Mouse (Mus musculus): ENCODE measurements around the gene Plcb2.

Plcb2 gene

DNA sequence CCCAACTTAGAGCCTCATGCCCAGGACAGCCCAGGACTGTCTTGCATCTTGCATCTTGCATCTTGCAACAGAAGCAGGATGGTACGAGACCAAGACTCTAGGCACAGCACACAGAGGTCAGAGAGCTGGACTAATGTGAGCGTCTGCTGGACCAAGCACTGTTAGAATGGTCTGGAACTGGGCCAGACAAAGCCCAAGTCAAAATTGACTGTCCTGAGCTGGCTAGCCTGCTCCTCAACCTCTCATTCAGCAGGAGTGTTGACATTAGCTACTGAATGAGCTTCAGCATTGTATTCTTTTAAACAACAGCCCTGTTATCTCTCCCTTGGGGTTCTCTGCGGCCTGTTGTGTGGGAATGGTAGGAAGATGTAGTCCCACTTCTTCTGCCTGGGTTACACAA lies 48.7 kb downstream of the Plcb2 start:
- DNase-seq = no peak

DNA sequence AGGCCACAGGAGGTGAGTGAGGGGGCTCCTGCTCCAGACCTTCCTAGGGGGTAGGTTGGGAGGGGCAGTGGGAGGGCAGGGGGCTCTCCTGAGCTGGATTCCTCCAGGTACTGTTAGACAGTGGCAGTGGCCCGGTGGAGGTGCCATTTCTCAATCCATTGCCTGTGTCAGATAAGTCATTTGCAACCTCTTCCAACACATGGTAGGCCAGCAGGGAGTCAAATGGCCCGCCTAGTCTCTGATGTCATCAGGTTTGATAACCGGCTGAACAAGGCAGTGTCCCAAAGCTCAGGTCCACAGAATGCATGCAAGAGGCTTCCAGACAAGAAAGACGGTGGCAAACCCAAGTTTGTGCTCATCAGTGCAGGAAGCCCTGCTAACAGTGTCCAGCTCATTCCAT lies 50.4 kb downstream of the Plcb2 start:
- peak; percentile 25 for DNase-seq

- DNase-seq = peak; percentile 54
Observed at GRCm38 (mm10) chr2:118676839-118677741, 51.1 kb downstream of the Plcb2 start.

DNA sequence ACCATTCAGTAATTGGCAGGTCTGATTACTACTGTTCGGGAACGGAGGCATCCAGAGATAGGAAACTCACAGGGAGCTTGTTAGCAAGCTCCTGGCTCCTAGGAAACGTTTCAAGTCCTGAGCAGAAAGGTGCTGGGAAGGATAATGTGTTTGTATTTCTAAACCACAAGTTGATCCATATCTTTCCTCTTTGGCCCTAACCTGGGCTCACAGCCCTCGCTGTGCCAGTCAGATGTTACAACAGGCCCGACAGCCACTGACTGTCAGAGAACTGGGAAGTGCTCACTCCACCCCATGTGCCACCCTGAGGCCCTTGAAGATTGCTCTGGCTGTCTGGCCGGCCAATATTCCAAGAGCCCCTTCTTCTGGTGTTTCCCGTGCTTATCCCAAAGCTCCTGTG lies 53.7 kb downstream of the Plcb2 start:
- DNase-seq = no peak

- DNase-seq = peak; percentile 38
Observed at GRCm38 (mm10) chr2:118673686-118674465, 54.4 kb downstream of the Plcb2 start.

DNA sequence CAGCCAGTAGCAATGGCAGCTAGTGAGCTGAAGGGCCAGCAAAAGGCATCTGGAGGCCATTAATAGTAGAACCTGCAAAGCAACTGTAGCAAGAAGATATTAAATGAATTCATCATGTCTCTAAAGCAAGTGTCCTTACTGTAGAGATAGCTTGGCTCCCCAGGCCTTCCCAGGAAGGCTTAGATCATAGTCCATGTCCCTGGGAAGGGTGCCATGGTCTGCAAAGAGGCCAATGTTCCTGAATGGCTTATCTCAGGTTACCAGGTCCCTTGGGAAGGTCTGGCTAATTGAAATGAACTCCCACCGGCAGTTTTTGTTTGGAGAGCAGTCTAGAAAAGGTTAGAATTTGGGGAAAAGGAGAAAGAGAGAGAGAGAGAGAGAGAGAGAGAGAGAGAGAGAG lies 56.5 kb downstream of the Plcb2 start:
- no peak for DNase-seq

DNA sequence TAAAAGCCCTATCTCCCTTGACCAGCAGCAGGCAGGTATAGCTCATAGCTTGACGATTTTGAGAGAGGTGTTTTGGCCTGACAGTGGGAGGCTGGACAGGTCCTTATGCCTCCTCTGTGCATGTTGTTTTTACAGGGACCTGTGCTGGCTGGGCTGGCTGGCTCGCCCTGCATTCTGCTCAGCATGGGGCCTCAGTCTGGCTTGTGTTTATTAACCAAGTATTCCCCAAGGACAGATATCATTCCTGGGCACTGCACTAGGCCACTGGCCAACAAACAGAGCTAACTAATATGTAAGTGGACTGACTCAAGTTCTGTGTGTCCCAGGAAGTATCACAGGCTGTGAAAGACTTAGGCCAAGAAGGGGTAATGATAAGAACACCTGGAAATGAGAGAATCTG lies 58.5 kb downstream of the Plcb2 start:
- DNase-seq = no peak

DNA sequence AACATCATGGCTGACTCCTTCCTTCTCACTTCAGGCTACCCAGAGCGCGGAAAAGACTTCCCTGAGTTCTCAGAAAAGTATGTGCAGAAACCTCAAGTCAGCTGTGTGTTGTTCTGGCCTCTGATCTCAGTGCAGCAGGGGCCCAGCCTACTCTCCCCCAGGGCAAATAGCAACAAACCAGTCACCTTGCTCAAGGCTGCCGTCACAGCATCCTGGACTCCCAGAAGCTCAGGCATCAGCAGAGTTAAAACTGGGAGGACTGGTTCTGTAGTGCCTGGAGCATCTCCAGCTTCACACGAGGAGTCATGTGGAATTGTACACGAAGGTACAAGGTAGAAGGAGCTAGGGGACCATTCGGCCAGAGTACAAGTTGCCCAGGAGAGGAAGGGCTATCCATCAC lies 59.0 kb downstream of the Plcb2 start:
- DNase-seq = no peak

DNA sequence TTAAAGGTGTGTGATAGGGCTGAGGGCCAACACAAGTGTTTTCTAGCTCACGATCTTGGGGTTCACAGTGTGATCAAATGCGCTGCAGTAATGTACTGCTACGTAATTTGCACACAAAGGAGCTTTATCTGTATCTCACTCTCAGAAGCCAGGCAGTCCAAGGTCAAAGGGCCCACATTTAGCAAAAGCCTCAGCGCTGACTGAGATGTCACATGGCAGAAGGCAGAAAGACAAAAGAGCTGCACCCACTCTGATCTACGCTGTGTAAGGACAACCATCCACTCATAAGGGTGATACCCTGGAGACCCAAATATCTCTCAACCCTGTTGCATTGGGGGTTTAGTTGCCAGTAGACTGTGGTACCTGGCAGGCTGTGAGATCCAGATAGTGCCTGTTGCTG lies 61.1 kb downstream of the Plcb2 start:
- DNase-seq = no peak

GRCm38 (mm10) chr2:118665616-118666015 lies 62.6 kb downstream of the Plcb2 start:
- DNase-seq = no peak

DNA sequence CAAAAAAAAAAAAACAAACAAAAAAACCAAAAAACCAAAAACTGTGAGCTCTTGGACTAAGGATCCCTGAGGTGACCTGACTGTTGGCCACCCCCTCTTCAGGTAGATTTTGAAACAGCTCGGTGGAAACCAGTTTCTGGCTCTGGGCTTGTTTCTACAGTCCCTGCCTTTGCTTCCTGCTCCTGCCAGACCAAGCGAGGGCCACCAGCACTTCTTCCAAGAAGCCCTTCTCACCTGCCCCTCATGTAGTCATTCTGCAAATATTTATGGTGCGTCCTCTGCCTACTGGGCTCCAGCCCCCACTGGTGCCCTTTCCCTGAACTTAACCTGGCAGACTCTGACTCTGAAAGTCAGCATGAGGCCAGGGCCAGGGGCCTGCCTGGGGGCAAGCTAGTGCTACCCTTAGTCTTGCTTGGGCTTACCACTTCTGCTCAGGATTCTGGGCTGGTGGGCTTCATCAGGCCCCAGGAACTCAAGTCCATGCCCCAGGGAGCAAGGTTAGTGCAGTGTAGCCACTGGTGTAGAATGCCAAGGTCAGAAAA lies 63.2 kb downstream of the Plcb2 start:
- no peak for DNase-seq

DNA sequence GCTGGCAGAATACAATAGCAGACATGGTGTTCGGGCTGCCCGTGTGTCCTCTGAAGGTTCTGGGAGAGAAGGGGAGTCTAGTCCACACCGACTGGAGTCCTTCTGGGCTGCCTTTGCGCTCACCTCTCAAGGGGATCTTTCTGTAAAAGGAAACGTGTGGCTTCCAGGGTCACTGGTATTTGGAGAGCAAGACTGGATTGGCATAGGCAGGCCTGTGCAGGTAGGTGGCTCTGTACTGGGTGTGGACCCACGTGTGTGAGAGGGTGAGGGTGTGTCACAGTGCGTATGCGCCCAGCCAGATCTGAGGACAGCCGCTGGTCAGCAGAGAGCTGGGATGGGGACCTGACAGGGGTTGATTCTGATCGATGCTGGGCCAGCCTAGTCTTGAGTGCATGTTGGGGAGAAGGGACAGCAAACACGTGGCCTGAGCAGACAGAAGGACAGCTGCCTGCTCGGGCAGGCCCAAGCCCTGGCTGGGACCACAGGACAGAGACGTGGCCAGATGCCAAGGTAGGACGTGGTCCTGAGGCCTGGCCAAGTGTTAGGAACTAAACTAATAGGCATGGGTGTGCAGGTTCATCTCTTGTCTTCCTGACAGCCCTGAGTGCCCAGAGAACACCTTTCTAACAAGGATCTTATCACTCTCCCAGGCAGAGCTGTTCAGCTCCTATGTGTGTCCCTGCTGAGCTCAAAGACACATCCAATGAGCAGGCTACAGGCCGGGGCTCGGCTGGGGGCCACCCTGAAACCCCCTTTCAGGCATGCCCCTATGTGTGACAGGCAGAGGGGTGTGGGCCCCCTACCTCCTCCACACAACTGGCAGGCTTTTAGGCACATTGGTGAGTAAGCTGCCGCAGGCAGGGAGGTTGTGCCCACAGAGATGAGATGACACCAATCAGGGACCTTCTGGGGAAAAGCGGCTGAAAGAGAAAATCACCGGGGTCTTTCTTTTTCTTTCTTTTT lies 64.2 kb downstream of the Plcb2 start:
- no peak for DNase-seq

DNA sequence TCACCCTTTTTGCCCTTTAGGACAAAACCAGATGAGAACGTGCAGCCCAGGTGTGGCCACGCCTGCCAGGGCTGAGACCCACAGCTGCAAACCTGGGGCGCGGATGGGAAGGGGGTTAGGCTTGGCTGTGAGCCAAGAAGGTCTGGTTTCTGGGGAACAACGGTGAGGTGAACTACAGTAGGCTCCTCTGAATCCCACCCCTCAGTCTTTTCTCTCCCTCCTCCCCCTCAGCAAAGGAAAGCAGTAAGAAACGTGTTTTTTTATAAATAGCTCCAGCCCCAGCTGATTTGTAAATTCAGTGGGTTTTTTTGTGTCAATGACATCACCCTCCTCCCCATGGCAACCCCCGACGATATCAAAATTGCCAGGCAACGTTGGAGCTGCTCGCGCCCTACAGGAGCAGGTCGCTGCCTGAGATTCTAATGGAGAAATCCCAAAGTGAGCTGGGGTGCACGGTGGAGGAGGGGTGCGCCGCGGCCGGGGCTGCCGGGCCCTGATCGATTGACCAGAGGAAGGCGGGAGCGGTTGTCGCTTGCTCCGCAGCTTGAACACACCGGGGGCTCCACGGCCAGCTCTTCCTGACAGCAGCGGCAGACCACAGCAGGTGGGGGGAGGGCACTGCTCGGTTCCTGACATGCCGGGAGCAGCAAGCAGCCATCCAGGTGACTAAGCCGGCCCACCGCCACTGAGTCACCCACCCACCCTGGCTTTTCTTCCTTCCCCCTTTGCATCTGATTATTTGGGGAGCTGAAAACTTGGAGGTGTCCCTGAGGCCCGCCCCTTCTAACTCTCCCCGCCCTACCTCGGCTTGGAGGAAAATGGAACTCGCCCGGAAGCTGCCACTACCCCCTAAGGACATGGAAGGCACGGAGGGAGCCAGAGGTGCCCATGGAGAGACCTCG lies 65.1 kb downstream of the Plcb2 start, which contains the start of gene Pak6:
TSS of gene Pak6 (plus strand) at position 402 of the 902 bp plus-strand sequence.
- DNase-seq = peak; percentile 51

DNA sequence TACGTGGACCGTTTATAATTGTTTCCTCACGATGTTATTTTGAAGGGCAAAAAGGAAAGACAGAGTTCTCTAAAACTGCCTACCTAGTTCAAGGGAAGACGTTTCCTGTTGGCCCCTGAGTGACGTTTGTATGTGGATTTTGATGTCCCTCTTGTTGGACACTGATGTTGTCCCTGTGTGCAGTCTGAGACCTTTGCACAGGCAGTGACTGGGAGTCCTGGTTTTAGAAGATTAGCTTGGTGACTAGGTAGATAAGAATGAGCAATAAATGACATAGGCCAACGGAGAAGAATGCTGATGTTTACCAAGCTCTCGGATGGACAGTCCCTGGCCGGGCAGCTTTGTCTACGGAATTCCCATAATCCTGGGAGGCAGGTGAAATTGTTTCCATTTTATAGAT lies 66.3 kb downstream of the Plcb2 start:
- DNase-seq = no peak

GRCm38 (mm10) chr2:118659998-118660452 lies 68.2 kb downstream of the Plcb2 start:
- peak; percentile 69 for DNase-seq

GRCm38 (mm10) chr2:118659493-118659892 lies 68.7 kb downstream of the Plcb2 start:
- no peak for DNase-seq

DNA sequence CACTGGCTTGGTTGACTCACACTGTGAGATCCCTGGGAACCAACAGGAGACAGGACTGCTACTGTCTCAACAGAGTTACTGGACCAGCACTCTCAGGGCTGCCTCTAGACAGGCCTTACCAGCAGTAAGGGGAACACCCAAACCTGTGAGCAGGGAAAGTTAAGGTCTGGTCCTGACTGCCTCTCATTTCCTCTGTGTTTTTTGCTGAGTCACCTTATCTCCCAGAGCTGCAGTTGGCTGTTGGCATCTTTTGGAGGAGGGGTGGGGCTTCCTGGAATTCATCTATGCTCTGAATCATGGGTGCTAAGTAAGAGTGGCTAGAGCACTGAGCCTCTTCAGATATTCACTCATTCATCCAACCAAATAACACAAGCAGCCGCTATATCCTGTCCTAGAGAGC lies 69.2 kb downstream of the Plcb2 start:
- peak; percentile 35 for DNase-seq

DNA sequence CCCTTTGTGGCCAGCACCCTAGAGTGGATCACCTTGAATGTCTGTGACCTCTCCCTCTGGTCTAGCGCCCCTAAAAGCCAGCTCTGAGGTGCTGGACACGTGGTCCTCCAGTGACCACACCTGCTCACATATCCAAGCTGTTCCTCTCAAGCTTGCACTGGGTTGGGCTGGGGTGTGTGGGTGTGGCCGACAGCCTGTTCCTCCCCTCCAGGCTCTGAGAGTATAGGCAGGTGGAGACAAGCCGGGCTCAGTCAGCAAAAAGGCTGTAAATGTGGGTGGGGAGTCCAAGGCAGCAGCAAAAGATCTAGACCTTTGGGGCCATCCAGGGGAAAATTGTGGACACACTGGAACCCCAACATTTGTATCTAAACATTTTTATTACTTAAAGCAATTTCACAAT lies 69.8 kb downstream of the Plcb2 start:
- no peak for DNase-seq

All from retina, postnatal 1 day (tissue).